Mouse (Mus musculus) stomach, postnatal 0 days (tissue): Measurements from ENCODE around the gene Dpep2nb.

Experiments used
- CTCF ChIP-seq: IDR thresholded peaks from 2 replicates; pipeline ENCODE4 v1.5.1; 2016; ENCODE audit warnings: antibody characterized with exemption, low read depth, mild to moderate bottlenecking, moderate library complexity
- EP300 ChIP-seq: optimal IDR thresholded peaks from 2 replicates; pipeline ENCODE3; 2016; ENCODE audit warnings: antibody characterized with exemption

GRCm38 (mm10) chr8:106052510-106053089, 46.8 kb upstream of the Dpep2nb start:
- TF ChIP-seq EP300 (no peak), CTCF (no peak)
